Mouse (Mus musculus) erythroblast, embryonic 14.5 days (primary cell): ENCODE results near the gene Acap1. TPM values are rescaled to one million over a fixed set of nuclear protein-coding genes. Genes with fewer than 3 reads are reported as not detected.

ENCODE experiments used
- H3K27me3 ChIP-seq: 2 replicates; pipeline ENCODE4 v1.6.1; 2012; ENCODE audit warnings: inconsistent platforms; ENCODE audit not compliant: control insufficient read depth
- H3K36me3 ChIP-seq: 2 replicates; pipeline ENCODE4 v1.6.1; 2012; ENCODE audit warnings: mild to moderate bottlenecking, inconsistent platforms; ENCODE audit not compliant: control insufficient read depth
- H3K4me1 ChIP-seq: 2 replicates; pipeline ENCODE4 v1.6.1; 2012; ENCODE audit warnings: inconsistent platforms; ENCODE audit not compliant: control insufficient read depth
- H3K4me3 ChIP-seq: replicated peaks from 2 replicates; pipeline ENCODE3; 2012; ENCODE audit warnings: moderate library complexity, mild to moderate bottlenecking, inconsistent platforms
- H3K9me3 ChIP-seq: 2 replicates; pipeline ENCODE4 v1.6.1; 2012; ENCODE audit warnings: low read length, inconsistent platforms, mixed read lengths; ENCODE audit not compliant: control insufficient read depth
- GATA1 ChIP-seq: IDR thresholded peaks from 2 replicates; pipeline ENCODE4 v1.6.1; 2012; ENCODE audit warnings: low read length, inconsistent platforms, mixed read lengths
- TAL1 ChIP-seq: IDR thresholded peaks from 3 replicates; pipeline ENCODE4 v1.6.1; 2012; ENCODE audit warnings: low read length, inconsistent platforms, mixed read lengths
- polyA plus RNA-seq: library from polyadenylated mRNA; stranded (reverse); fragments of >175 nt; gene quantifications from 2 replicates; pipeline ENCODE4 v1.2.3, GENCODE M21; 2012

Gene Acap1
- polyA plus RNA-seq, 1 experiment: 0.37 TPM

GRCm38 (mm10) chr11:69837952-69838713, 57.2 kb downstream of the Acap1 start, which contains the start of gene Tmem256:
Tmem256 (plus strand) TSS chr11:69838514.
- Histone ChIP-seq H3K27me3 (peaks cover 48% of the 10 kb centered on the region), H3K4me3 (peak within 1 kb of the TSS; percentile 89), H3K36me3 (peaks cover 9% of the 10 kb centered on the region), H3K4me1 (peaks cover 69% of the 10 kb centered on the region), H3K9me3 (peaks cover 2% of the 10 kb centered on the region; the same call in 1 of the 2 replicates)
- TF ChIP-seq GATA1 (no peak), TAL1 (no peak)

- Histone ChIP-seq H3K4me3 (peak within 1 kb of the TSS; percentile 89), H3K36me3 (peaks cover 9% of the 10 kb centered on the region), H3K4me1 (peaks cover 64% of the 10 kb centered on the region), H3K27me3 (peaks cover 54% of the 10 kb centered on the region), H3K9me3 (peaks cover 2% of the 10 kb centered on the region; the same call in 1 of the 2 replicates)
- TF ChIP-seq TAL1 (no peak), GATA1 (no peak)
Observed at GRCm38 (mm10) chr11:69837604-69837951, 57.8 kb downstream of the Acap1 start, which contains the start of gene Nlgn2. Nlgn2 (minus strand) TSS chr11:69837784.

- Histone ChIP-seq H3K36me3 (peaks cover 9% of the 10 kb centered on the region), H3K27me3 (peaks cover 60% of the 10 kb centered on the region), H3K9me3 (peaks cover 2% of the 10 kb centered on the region; the same call in 1 of the 2 replicates), H3K4me1 (peaks cover 67% of the 10 kb centered on the region), H3K4me3 (peak overlapping the region; percentile 89)
- TF ChIP-seq GATA1: no peak
- no peak for TF ChIP-seq TAL1
Observed at GRCm38 (mm10) chr11:69836703-69837576, 58.4 kb downstream of the Acap1 start.

GRCm38 (mm10) chr11:69835966-69836335, 59.4 kb downstream of the Acap1 start:
- Histone ChIP-seq H3K9me3 (peaks cover 2% of the 10 kb centered on the region; the same call in 1 of the 2 replicates), H3K36me3 (peaks cover 9% of the 10 kb centered on the region), H3K4me1 (peaks cover 76% of the 10 kb centered on the region), H3K27me3 (peaks cover 64% of the 10 kb centered on the region), H3K4me3 (no peak overlapping the region)
- TF ChIP-seq TAL1 (no peak), GATA1 (no peak)

- Histone ChIP-seq H3K4me1 (peaks cover 77% of the 10 kb centered on the region), H3K9me3 (peaks cover 2% of the 10 kb centered on the region; the same call in 1 of the 2 replicates), H3K27me3 (peaks cover 64% of the 10 kb centered on the region), H3K4me3 (no peak overlapping the region), H3K36me3 (peaks cover 6% of the 10 kb centered on the region)
- no peak for TF ChIP-seq GATA1
- no peak for TF ChIP-seq TAL1
Observed at GRCm38 (mm10) chr11:69835326-69835965, 59.9 kb downstream of the Acap1 start.

GRCm38 (mm10) chr11:69834001-69834549, 61.3 kb downstream of the Acap1 start:
- H3K4me3 ChIP-seq: peak overlapping the region; percentile 52
- H3K36me3 ChIP-seq: no peaks in the 10 kb centered on the region
- TF ChIP-seq GATA1 (no peak), TAL1 (no peak)
- H3K27me3 ChIP-seq: peaks cover 64% of the 10 kb centered on the region
- peaks cover 2% of the 10 kb centered on the region; the same call in 1 of the 2 replicates for H3K9me3 ChIP-seq
- H3K4me1 ChIP-seq: peaks cover 67% of the 10 kb centered on the region

GRCm38 (mm10) chr11:69833554-69833953, 61.8 kb downstream of the Acap1 start:
- H3K27me3 ChIP-seq: peaks cover 64% of the 10 kb centered on the region
- peaks cover 63% of the 10 kb centered on the region for H3K4me1 ChIP-seq
- peak overlapping the region; percentile 52 for H3K4me3 ChIP-seq

More at GRCm38 (mm10) chr11:69833554-69833953, 61.8 kb downstream of the Acap1 start:
- Histone ChIP-seq H3K9me3 (peaks cover 2% of the 10 kb centered on the region; the same call in 1 of the 2 replicates), H3K36me3 (no peaks in the 10 kb centered on the region)
- TF ChIP-seq GATA1 (no peak), TAL1 (no peak)

Other genes with a start within 250 kb of the Acap1 start
- gene Sox15, start 240.2 kb downstream of the Acap1 start, polyA plus RNA-seq: not detected in 2 replicates
- gene Mpdu1, start 232.9 kb downstream of the Acap1 start, polyA plus RNA-seq: 3.9 and 4.3 TPM in 2 replicates
- gene Cd68, start 229.4 kb downstream of the Acap1 start, polyA plus RNA-seq: 0.60 and 0.78 TPM in 2 replicates
- 27.9 and 30.9 TPM in 2 replicates for gene Eif4a1, start 223.1 kb downstream of the Acap1 start, polyA plus RNA-seq
- 5.4 and 5.6 TPM in 2 replicates for gene Senp3, start 213.5 kb downstream of the Acap1 start, polyA plus RNA-seq
- gene Tnfsf13, start 209.8 kb downstream of the Acap1 start, polyA plus RNA-seq: not detected in 2 replicates
- 0.02 TPM in 1 of 2 replicates, not detected in the other for gene Tnfsf12, start 199.7 kb downstream of the Acap1 start, polyA plus RNA-seq
- not detected in 2 replicates for gene Tnfsfm13, start 199.4 kb downstream of the Acap1 start, polyA plus RNA-seq
- gene Polr2a, start 136.9 kb downstream of the Acap1 start, polyA plus RNA-seq: 14.2 and 14.3 TPM in 2 replicates
- gene Slc35g3, start 133.6 kb downstream of the Acap1 start, polyA plus RNA-seq: not detected in 2 replicates
- gene Zbtb4, start 129.6 kb downstream of the Acap1 start, polyA plus RNA-seq: 0.07 and 0.33 TPM in 2 replicates
- gene Chrnb1, start 99.6 kb downstream of the Acap1 start, polyA plus RNA-seq: not detected in 2 replicates
- 0.01 TPM in 1 of 2 replicates, not detected in the other for gene Fgf11, start 93.7 kb downstream of the Acap1 start, polyA plus RNA-seq
- 0.05 TPM in 1 of 2 replicates, not detected in the other for gene Tmem102, start 89.9 kb downstream of the Acap1 start, polyA plus RNA-seq
- not detected in 2 replicates for gene Gm39566, start 80.2 kb downstream of the Acap1 start, polyA plus RNA-seq
- not detected in 2 replicates for gene Spem2, start 77.1 kb downstream of the Acap1 start, polyA plus RNA-seq
- not detected in 2 replicates for gene Spem1, start 73.4 kb downstream of the Acap1 start, polyA plus RNA-seq
- gene Nlgn2, start 57.8 kb downstream of the Acap1 start, polyA plus RNA-seq: 0.13 and 0.16 TPM in 2 replicates
- gene Tmem256, start 57.0 kb downstream of the Acap1 start, polyA plus RNA-seq: 204 and 212 TPM in 2 replicates
- gene Plscr3, start 49.2 kb downstream of the Acap1 start, polyA plus RNA-seq: 3.6 and 4.4 TPM in 2 replicates
- gene Tnk1, start 36.8 kb downstream of the Acap1 start, polyA plus RNA-seq: 0.94 and 1.1 TPM in 2 replicates
- gene Tmem95, start 17.5 kb downstream of the Acap1 start, polyA plus RNA-seq: not detected in 2 replicates
- 0.02 and 0.08 TPM in 2 replicates for gene Kctd11, start 14.1 kb downstream of the Acap1 start, polyA plus RNA-seq
- gene 2810408A11Rik, start 5.4 kb upstream of the Acap1 start, polyA plus RNA-seq: 0.14 and 0.18 TPM in 2 replicates
- gene Neurl4, start 5.5 kb upstream of the Acap1 start, polyA plus RNA-seq: 5.0 and 5.1 TPM in 2 replicates
- gene Gps2, start 18.3 kb upstream of the Acap1 start, polyA plus RNA-seq: 90.4 and 109 TPM in 2 replicates
- gene Eif5a, start 26.4 kb upstream of the Acap1 start, polyA plus RNA-seq: 295 and 310 TPM in 2 replicates
- gene Ybx2, start 40.3 kb upstream of the Acap1 start, polyA plus RNA-seq: 0.29 and 0.38 TPM in 2 replicates
- gene Slc2a4, start 52.6 kb upstream of the Acap1 start, polyA plus RNA-seq: 6.0 and 7.7 TPM in 2 replicates
- gene Cldn7, start 69.2 kb upstream of the Acap1 start, polyA plus RNA-seq: not detected in 2 replicates
- gene Ctdnep1, start 85.6 kb upstream of the Acap1 start, polyA plus RNA-seq: 23.2 and 28.5 TPM in 2 replicates
- 1.5 and 1.9 TPM in 2 replicates for gene Elp5, start 87.0 kb upstream of the Acap1 start, polyA plus RNA-seq
- gene Gabarap, start 95.6 kb upstream of the Acap1 start, polyA plus RNA-seq: 50.2 and 55.8 TPM in 2 replicates
- gene Phf23, start 100.2 kb upstream of the Acap1 start, polyA plus RNA-seq: 4.5 and 5.5 TPM in 2 replicates
- gene Dvl2, start 105.1 kb upstream of the Acap1 start, polyA plus RNA-seq: 0.48 and 0.76 TPM in 2 replicates
- gene Acadvl, start 119.9 kb upstream of the Acap1 start, polyA plus RNA-seq: 2.9 and 3.2 TPM in 2 replicates
- 0.10 and 0.19 TPM in 2 replicates for gene Dlg4, start 121.4 kb upstream of the Acap1 start, polyA plus RNA-seq
- gene Asgr1, start 158.5 kb upstream of the Acap1 start, polyA plus RNA-seq: not detected in 2 replicates
- gene Asgr2, start 197.1 kb upstream of the Acap1 start, polyA plus RNA-seq: 0.05 TPM in 1 of 2 replicates, not detected in the other
- gene Mgl2, start 234.8 kb upstream of the Acap1 start, polyA plus RNA-seq: 0.02 TPM in 1 of 2 replicates, not detected in the other